Mouse (Mus musculus): ENCODE results near the gene Cldn3. TPM values are rescaled to one million over a fixed set of nuclear protein-coding genes. Genes with fewer than 3 reads are reported as not detected.
"Not testable (repeated sequence)": the region's sequence is repeated elsewhere in the genome, so short reads cannot be mapped to it uniquely, and the experiment has no call there.

Gene Cldn3
- not detected in 2 replicates for total RNA-seq (2017)

- peak; percentile 42; the same call in 1 of the 2 replicates for ATAC-seq (replicated peaks; ENCODE audit: low read depth, poor library complexity, severe bottlenecking)
These were observed at the start of gene Cldn3 for GRCm38 (mm10) chr5:134985633-134986297. TSS of gene Cldn3 (plus strand) at chr5:134986214.

- ATAC-seq (replicated peaks; ENCODE audit: low read depth, poor library complexity, severe bottlenecking) = peak; percentile 27; the same call in 1 of the 2 replicates
These were observed 49.3 kb upstream of the Cldn3 start for GRCm38 (mm10) chr5:134936626-134937185.

GRCm38 (mm10) chr5:134939069-134939468, 46.9 kb upstream of the Cldn3 start:
- no peak for ATAC-seq (replicated peaks; ENCODE audit: low read depth, poor library complexity, severe bottlenecking)

GRCm38 (mm10) chr5:134939554-134939953, 46.5 kb upstream of the Cldn3 start:
- not testable (repeated sequence) for ATAC-seq (replicated peaks; ENCODE audit: low read depth, poor library complexity, severe bottlenecking)

GRCm38 (mm10) chr5:134941472-134942209, 44.4 kb upstream of the Cldn3 start:
- no peak for ATAC-seq (replicated peaks; ENCODE audit: low read depth, poor library complexity, severe bottlenecking)

GRCm38 (mm10) chr5:134942740-134943139, 43.3 kb upstream of the Cldn3 start:
- no peak for ATAC-seq (replicated peaks; ENCODE audit: low read depth, poor library complexity, severe bottlenecking)

- ATAC-seq (replicated peaks; ENCODE audit: low read depth, poor library complexity, severe bottlenecking) = no peak
These were observed 41.8 kb upstream of the Cldn3 start for GRCm38 (mm10) chr5:134944179-134944578.

GRCm38 (mm10) chr5:134945266-134945959, 40.6 kb upstream of the Cldn3 start:
- no peak for ATAC-seq (replicated peaks; ENCODE audit: low read depth, poor library complexity, severe bottlenecking)

GRCm38 (mm10) chr5:134946063-134946856, 39.8 kb upstream of the Cldn3 start:
- no peak for ATAC-seq (replicated peaks; ENCODE audit: low read depth, poor library complexity, severe bottlenecking)

- no peak for ATAC-seq (replicated peaks; ENCODE audit: low read depth, poor library complexity, severe bottlenecking)
These were observed 39.2 kb upstream of the Cldn3 start, which contains the start of gene Cldn4 for GRCm38 (mm10) chr5:134946857-134947255. TSS of gene Cldn4 (minus strand) at chr5:134946934.

- no peak for ATAC-seq (replicated peaks; ENCODE audit: low read depth, poor library complexity, severe bottlenecking)
These were observed 38.5 kb upstream of the Cldn3 start for GRCm38 (mm10) chr5:134947420-134948084.

- no peak for ATAC-seq (replicated peaks; ENCODE audit: low read depth, poor library complexity, severe bottlenecking)
These were observed 38.0 kb upstream of the Cldn3 start for GRCm38 (mm10) chr5:134948085-134948439.

- ATAC-seq (replicated peaks; ENCODE audit: low read depth, poor library complexity, severe bottlenecking) = peak; percentile 71
These were observed 34.7 kb upstream of the Cldn3 start for GRCm38 (mm10) chr5:134951053-134951884.

GRCm38 (mm10) chr5:134955491-134955890, 30.5 kb upstream of the Cldn3 start:
- ATAC-seq (replicated peaks; ENCODE audit: low read depth, poor library complexity, severe bottlenecking) = no peak

- peak; percentile 30 for ATAC-seq (replicated peaks; ENCODE audit: low read depth, poor library complexity, severe bottlenecking)
These were observed 26.9 kb upstream of the Cldn3 start for GRCm38 (mm10) chr5:134959114-134959513.

GRCm38 (mm10) chr5:134960430-134960829, 25.6 kb upstream of the Cldn3 start:
- peak; percentile 53 for ATAC-seq (replicated peaks; ENCODE audit: low read depth, poor library complexity, severe bottlenecking)

GRCm38 (mm10) chr5:134961519-134961918, 24.5 kb upstream of the Cldn3 start:
- no peak for ATAC-seq (replicated peaks; ENCODE audit: low read depth, poor library complexity, severe bottlenecking)

- no peak for ATAC-seq (replicated peaks; ENCODE audit: low read depth, poor library complexity, severe bottlenecking)
These were observed 22.5 kb upstream of the Cldn3 start for GRCm38 (mm10) chr5:134963546-134963945.
